Mouse (Mus musculus) brown adipose tissue, adult 24 weeks (tissue): Measurements from ENCODE around the gene Rela. TPM values are rescaled to one million over a fixed set of nuclear protein-coding genes. Genes with fewer than 3 reads are reported as not detected.

Experiments
- H3K27ac ChIP-seq: fragments of 200-500 bp; replicated peaks from 2 replicates; pipeline ENCODE4 v1.5.1; 2012; ENCODE audit warnings: low read depth, mild to moderate bottlenecking, low read length
- H3K4me1 ChIP-seq: fragments of 200-500 bp; 2 replicates; pipeline ENCODE4 v1.6.1; 2012; ENCODE audit warnings: low read length, mixed read lengths; ENCODE audit not compliant: control insufficient read depth, insufficient read depth, insufficient read length
- H3K4me3 ChIP-seq: fragments of 200-500 bp; 2 replicates; pipeline ENCODE4 v1.5.1; 2012; ENCODE audit warnings: low read depth, mild to moderate bottlenecking, low read length, moderate library complexity; ENCODE audit not compliant: insufficient read depth
- polyA plus RNA-seq: library from polyadenylated mRNA; stranded (reverse); fragments of >200 nt; gene quantifications from 2 replicates; pipeline ENCODE4 v1.2.4, GENCODE M21; 2012; ENCODE audit not compliant: missing spikeins, insufficient read depth, insufficient read length

The Rela gene
- polyA plus RNA-seq, 1 experiment, result 22.8 TPM

- Histone ChIP-seq H3K4me3 (peak overlapping the region; percentile 92), H3K4me1 (peaks cover 4% of the 10 kb centered on the region), H3K27ac (peak overlapping the region; percentile 93)
Observed at GRCm38 (mm10) chr19:5692086-5692912, 55.0 kb downstream of the Rela start.

- Histone ChIP-seq H3K27ac (peak overlapping the region; percentile 93), H3K4me1 (peaks cover 4% of the 10 kb centered on the region), H3K4me3 (peak overlapping the region; percentile 92)
Observed at GRCm38 (mm10) chr19:5692913-5693396, 55.7 kb downstream of the Rela start.

GRCm38 (mm10) chr19:5693801-5694200 lies 56.5 kb downstream of the Rela start:
- H3K4me1 ChIP-seq, result peaks cover 4% of the 10 kb centered on the region
- H3K27ac ChIP-seq, result peak overlapping the region; percentile 93
- H3K4me3 ChIP-seq, result peak overlapping the region; percentile 92

GRCm38 (mm10) chr19:5695849-5696462 lies 58.7 kb downstream of the Rela start:
- Histone ChIP-seq H3K4me3 (no peak overlapping the region), H3K4me1 (peaks cover 4% of the 10 kb centered on the region), H3K27ac (no peak overlapping the region)

Other genes starting within 250 kb of the Rela start
- 30.8 and 31.2 TPM in 2 replicates for gene Sart1, start 248.8 kb upstream of the Rela start, polyA plus RNA-seq
- not detected in 2 replicates for gene Tsga10ip, start 235.0 kb upstream of the Rela start, polyA plus RNA-seq
- gene Drap1, start 212.5 kb upstream of the Rela start, polyA plus RNA-seq, result 293 and 410 TPM in 2 replicates
- gene AI837181, start 212.3 kb upstream of the Rela start, polyA plus RNA-seq, result 23.8 and 27.1 TPM in 2 replicates
- gene Fosl1, start 189.9 kb upstream of the Rela start, polyA plus RNA-seq, result not detected in 2 replicates
- 2.2 and 6.5 TPM in 2 replicates for gene Ccdc85b, start 179.6 kb upstream of the Rela start, polyA plus RNA-seq
- 34.8 and 44.0 TPM in 2 replicates for gene Fibp, start 176.9 kb upstream of the Rela start, polyA plus RNA-seq
- gene Ctsw, start 169.0 kb upstream of the Rela start, polyA plus RNA-seq, result not detected in 2 replicates
- gene Efemp2, start 163.5 kb upstream of the Rela start, polyA plus RNA-seq, result 10.1 and 16.1 TPM in 2 replicates
- gene Mus81, start 149.1 kb upstream of the Rela start, polyA plus RNA-seq, result 14.8 and 25.2 TPM in 2 replicates
- 324 and 390 TPM in 2 replicates for gene Cfl1, start 147.0 kb upstream of the Rela start, polyA plus RNA-seq
- 1.1 TPM in 1 of 2 replicates, not detected in the other for gene 1700020D05Rik, start 133.7 kb upstream of the Rela start, polyA plus RNA-seq
- 2.7 and 7.0 TPM in 2 replicates for gene Snx32, start 126.9 kb upstream of the Rela start, polyA plus RNA-seq
- gene Ovol1, start 76.8 kb upstream of the Rela start, polyA plus RNA-seq, result not detected in 2 replicates
- gene Ap5b1, start 69.5 kb upstream of the Rela start, polyA plus RNA-seq, result 1.3 and 2.1 TPM in 2 replicates
- gene Rnaseh2c, start 35.6 kb upstream of the Rela start, polyA plus RNA-seq, result 55.5 and 74.0 TPM in 2 replicates
- gene Kat5, start 27.2 kb upstream of the Rela start, polyA plus RNA-seq, result 17.0 and 26.3 TPM in 2 replicates
- 10.0 and 11.6 TPM in 2 replicates for gene Sipa1, start 26.2 kb downstream of the Rela start, polyA plus RNA-seq
- gene Map3k11, start 51.3 kb downstream of the Rela start, polyA plus RNA-seq, result 14.9 and 24.5 TPM in 2 replicates
- gene Pcnx3, start 51.4 kb downstream of the Rela start, polyA plus RNA-seq, result 19.6 and 26.2 TPM in 2 replicates
- gene Kcnk7, start 66.9 kb downstream of the Rela start, polyA plus RNA-seq, result not detected in 2 replicates
- 45.3 and 47.1 TPM in 2 replicates for gene Ehbp1l1, start 88.8 kb downstream of the Rela start, polyA plus RNA-seq
- 55.7 and 58.4 TPM in 2 replicates for gene Fam89b, start 92.2 kb downstream of the Rela start, polyA plus RNA-seq
- 59.4 and 101 TPM in 2 replicates for gene Ltbp3, start 103.4 kb downstream of the Rela start, polyA plus RNA-seq
- gene Scyl1, start 133.9 kb downstream of the Rela start, polyA plus RNA-seq, result 49.2 and 54.3 TPM in 2 replicates
- 6.6 and 7.0 TPM in 2 replicates for gene Frmd8, start 237.8 kb downstream of the Rela start, polyA plus RNA-seq
- 2.3 and 2.4 TPM in 2 replicates for gene Slc25a45, start 240.3 kb downstream of the Rela start, polyA plus RNA-seq